Mouse (Mus musculus): ENCODE results near the gene Peli1.
"Not testable (repeated sequence)": the region's sequence is repeated elsewhere in the genome, so short reads cannot be mapped to it uniquely, and the experiment has no call there.

GRCm38 (mm10) chr11:21179873-21180272 lies 88.8 kb downstream of the Peli1 start:
- not testable (repeated sequence) for TF ChIP-seq CTCF, EP300 (IDR thresholded peaks at IDR 0.05)
